Mouse (Mus musculus) embryonic facial prominence, embryonic 15.5 days (tissue): Measurements from ENCODE around the gene Tha1. TPM values are rescaled to one million over a fixed set of nuclear protein-coding genes. Genes with fewer than 3 reads are reported as not detected.

Experiments
- ATAC-seq: fragments of 200-750 bp; cut with Nextera tagmentation; 2 replicates; pipeline ENCODE4 v1.8.0; 2017; ENCODE audit warnings: low read depth, moderate TSS enrichment; ENCODE audit not compliant: insufficient number of reproducible peaks, low FRiP score, low TSS enrichment
- H3K27ac ChIP-seq: fragments of 300-500 bp; sonication (generic); replicated peaks from 2 replicates; pipeline ENCODE4 v1.5.1; 2015; ENCODE audit warnings: mild to moderate bottlenecking, inconsistent platforms
- H3K27me3 ChIP-seq: fragments of 300-500 bp; sonication (generic); 2 replicates; pipeline ENCODE4 v1.6.1; 2015; ENCODE audit warnings: inconsistent platforms
- H3K36me3 ChIP-seq: fragments of 300-500 bp; sonication (generic); 2 replicates; pipeline ENCODE4 v1.6.1; 2015; ENCODE audit warnings: mild to moderate bottlenecking, inconsistent platforms
- H3K4me1 ChIP-seq: fragments of 300-500 bp; sonication (generic); 2 replicates; pipeline ENCODE4 v1.6.1; 2015; ENCODE audit warnings: inconsistent platforms
- H3K4me2 ChIP-seq: fragments of 300-500 bp; sonication (generic); replicated peaks from 2 replicates; pipeline ENCODE4 v1.6.1; 2015; ENCODE audit warnings: mild to moderate bottlenecking, inconsistent platforms
- H3K4me3 ChIP-seq: fragments of 300-500 bp; sonication (generic); replicated peaks from 2 replicates; pipeline ENCODE4 v1.5.1; 2015; ENCODE audit warnings: mild to moderate bottlenecking, inconsistent platforms
- H3K9ac ChIP-seq: fragments of 300-500 bp; sonication (generic); 2 replicates; pipeline ENCODE4 v1.6.1; 2015; ENCODE audit warnings: inconsistent platforms
- H3K9me3 ChIP-seq: fragments of 300-500 bp; sonication (generic); replicated peaks from 2 replicates; pipeline ENCODE4 v1.6.1; 2016; ENCODE audit warnings: inconsistent platforms
- WGBS: fragments of 180-500 bp; shearing (Covaris S2); methylation state at CpG from one replicate; pipeline ENCODE4 v1.1.7; 2015; 5-methylcytosine and 5-hydroxymethylcytosine counted together
- polyA plus RNA-seq: library from polyadenylated mRNA; unstranded; fragments of >200 nt; fragmentation: Nextera tagmentation; extraction: Ambion mirVana; gene quantifications from 2 replicates; pipeline ENCODE4 v1.2.1, GENCODE M21; 2015

The Tha1 gene
- polyA plus RNA-seq, 1 experiment from 2014 or later, result 4.7 TPM

DNA sequence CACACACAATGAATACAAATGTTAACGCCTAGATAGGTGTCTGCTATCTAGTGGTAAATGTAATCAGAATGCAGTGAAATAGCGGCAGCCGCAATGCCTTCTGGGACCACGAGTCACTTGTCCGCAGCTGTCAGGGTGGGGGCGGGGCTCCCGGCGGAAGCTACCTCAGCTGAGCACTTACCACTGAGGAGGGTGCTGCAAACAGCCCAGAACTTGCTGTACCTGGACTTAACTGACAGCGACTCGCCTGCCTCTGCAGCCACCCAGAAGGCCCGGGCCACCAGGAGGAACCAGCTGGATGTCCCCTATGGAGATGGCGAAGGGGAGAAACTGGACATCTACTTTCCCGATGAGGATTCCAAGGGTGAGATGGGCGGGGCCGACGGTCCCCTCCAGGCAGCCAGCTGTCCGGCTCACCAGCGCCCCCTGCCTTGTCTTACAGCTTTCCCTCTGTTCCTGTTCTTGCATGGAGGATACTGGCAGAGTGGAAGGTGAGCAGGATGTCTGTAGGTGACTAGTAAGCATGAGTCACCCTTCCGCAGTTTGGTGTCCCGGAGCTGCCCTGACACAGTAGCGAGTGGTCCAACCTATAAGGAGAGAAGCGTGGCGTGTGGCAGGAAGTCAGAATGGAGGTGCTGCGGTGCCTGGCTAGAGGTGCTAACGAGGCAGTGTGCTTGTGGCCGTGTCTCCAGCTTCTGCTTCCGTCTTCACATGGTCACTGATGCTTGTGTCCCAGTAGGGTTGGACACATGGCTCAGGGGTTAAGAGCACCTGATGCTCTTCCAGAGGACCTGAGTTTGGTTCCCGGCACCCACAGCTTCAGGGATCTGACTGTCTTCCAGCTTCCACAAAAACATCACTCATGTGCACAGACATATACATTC is 41.0 kb downstream of the Tha1 start:
- H3K27me3 ChIP-seq, result no peaks in the 10 kb centered on the region
- H3K36me3 ChIP-seq, result no peaks in the 10 kb centered on the region
- no peak for ATAC-seq
- WGBS, result 23% methylated on average over 28 of the region's 28 CpGs
- H3K4me2 ChIP-seq, result peak overlapping the region; percentile 42
- H3K9ac ChIP-seq, result no peak overlapping the region
- H3K9me3 ChIP-seq, result no peaks in the 10 kb centered on the region
- H3K4me1 ChIP-seq, result peaks cover 46% of the 10 kb centered on the region
- no peak overlapping the region for H3K27ac ChIP-seq
- H3K4me3 ChIP-seq, result peak overlapping the region; percentile 24; the same call in 1 of the 2 replicates

- H3K36me3 ChIP-seq, result no peaks in the 10 kb centered on the region
- 56% methylated on average over 9 of the region's 9 CpGs for WGBS
- no peak overlapping the region for H3K4me3 ChIP-seq
- H3K4me2 ChIP-seq, result no peak overlapping the region
- H3K9me3 ChIP-seq, result no peaks in the 10 kb centered on the region
- peaks cover 56% of the 10 kb centered on the region for H3K4me1 ChIP-seq
- no peaks in the 10 kb centered on the region for H3K27me3 ChIP-seq
- no peak for ATAC-seq
- no peak overlapping the region for H3K27ac ChIP-seq
- H3K9ac ChIP-seq, result no peak overlapping the region
Observed at GRCm38 (mm10) chr11:117830401-117830800, 42.9 kb downstream of the Tha1 start.

DNA sequence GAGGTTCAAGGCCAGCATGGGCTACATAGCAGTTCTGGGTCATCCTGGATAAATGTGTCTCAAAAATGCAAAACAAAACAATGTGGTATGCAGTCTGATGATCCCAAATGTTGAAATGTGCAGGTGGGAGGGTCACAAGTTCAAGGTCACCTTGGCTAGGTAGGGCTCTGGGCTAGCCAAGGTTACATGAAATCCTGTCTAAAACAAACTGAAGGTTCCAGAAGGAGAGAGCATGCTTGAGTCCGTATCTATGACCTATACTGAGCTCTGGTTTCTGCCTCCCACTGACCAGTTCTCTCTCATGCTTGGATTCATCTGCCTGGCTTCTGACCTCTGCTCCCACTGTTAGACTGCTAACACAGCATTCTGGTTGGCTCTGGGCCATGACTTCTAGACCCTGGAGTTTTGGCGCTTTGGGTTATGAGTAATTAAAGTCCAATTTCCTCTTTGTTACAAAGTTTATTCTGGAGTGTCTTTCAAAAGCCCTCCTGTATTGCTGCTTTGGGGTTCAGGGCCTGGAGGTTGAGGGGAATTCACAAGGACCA is 43.5 kb downstream of the Tha1 start:
- Histone ChIP-seq H3K9ac (no peak overlapping the region), H3K4me2 (no peak overlapping the region), H3K9me3 (no peaks in the 10 kb centered on the region), H3K4me3 (no peak overlapping the region), H3K27ac (no peak overlapping the region), H3K4me1 (peaks cover 63% of the 10 kb centered on the region), H3K36me3 (no peaks in the 10 kb centered on the region), H3K27me3 (no peaks in the 10 kb centered on the region)
- 75% methylated on average over 2 of the region's 2 CpGs for WGBS
- no peak for ATAC-seq

DNA sequence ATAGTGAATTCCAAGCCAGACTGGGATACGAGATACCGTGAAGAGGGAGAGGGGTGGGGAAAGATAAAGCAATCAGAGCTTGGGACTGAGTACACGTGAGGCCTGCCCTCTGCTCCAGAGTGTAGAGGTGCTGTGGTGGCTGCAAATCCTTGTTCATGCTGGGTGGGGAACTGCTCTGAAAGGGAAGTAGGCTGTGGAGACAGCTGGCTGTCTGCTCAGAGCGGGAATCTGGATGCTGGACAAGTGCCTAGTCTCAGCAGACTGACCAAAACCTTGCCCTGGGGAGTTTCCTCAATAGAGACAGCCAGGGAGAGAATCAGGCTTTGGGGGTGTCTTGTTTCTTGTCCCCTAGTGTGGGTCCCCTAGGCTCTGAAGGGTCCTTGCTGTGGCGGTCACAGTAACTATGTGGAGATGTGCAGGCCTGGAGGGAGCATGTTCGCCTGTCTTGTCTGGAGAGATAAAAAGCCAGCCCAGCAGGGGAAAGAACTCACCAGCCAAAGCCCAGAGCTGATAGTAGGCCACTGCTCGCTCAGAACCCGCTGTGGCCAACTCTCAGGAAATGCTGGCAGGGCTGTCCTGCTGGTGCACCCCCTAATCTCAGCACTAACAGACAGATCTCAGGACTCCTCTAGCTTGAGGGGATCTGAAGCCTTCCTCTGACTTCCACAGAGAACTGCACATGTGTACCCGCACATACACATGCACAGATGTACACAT is 44.2 kb downstream of the Tha1 start:
- WGBS, result 53% methylated on average over 9 of the region's 9 CpGs
- Histone ChIP-seq H3K36me3 (no peaks in the 10 kb centered on the region), H3K4me3 (no peak overlapping the region), H3K9me3 (no peaks in the 10 kb centered on the region), H3K27ac (peak overlapping the region; percentile 59), H3K27me3 (no peaks in the 10 kb centered on the region), H3K4me1 (peaks cover 69% of the 10 kb centered on the region), H3K4me2 (no peak overlapping the region), H3K9ac (no peak overlapping the region)
- no peak for ATAC-seq

- 59% methylated on average over 18 of the region's 18 CpGs for WGBS
- no peak overlapping the region for H3K9ac ChIP-seq
- no peak for ATAC-seq
- H3K4me3 ChIP-seq, result no peak overlapping the region
- H3K27me3 ChIP-seq, result no peaks in the 10 kb centered on the region
- H3K9me3 ChIP-seq, result no peaks in the 10 kb centered on the region
- peak overlapping the region; percentile 59; the same call in 1 of the 2 replicates for H3K27ac ChIP-seq
- H3K4me2 ChIP-seq, result no peak overlapping the region
- H3K4me1 ChIP-seq, result peaks cover 76% of the 10 kb centered on the region
- H3K36me3 ChIP-seq, result no peaks in the 10 kb centered on the region
Observed at GRCm38 (mm10) chr11:117828149-117828887, 45.0 kb downstream of the Tha1 start.

DNA sequence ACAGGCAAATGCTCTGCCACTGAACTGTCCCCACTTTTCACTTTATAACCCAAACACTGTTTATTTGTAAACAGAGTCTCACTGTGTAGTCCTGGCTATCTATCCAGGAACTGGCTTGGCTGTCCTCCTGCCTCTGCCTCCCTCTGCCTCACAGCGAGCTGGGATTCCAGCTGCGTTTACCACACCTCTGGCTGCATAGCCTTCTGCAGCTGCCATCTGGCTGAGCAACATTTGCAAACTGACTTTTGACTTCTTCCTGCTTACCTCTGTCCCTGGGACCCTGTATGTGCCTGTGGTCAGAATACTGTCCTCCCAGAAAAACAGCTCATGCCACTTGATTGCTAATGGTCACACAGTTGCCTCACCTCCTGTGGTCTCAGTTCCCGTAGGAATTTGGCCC is 45.9 kb downstream of the Tha1 start:
- H3K4me3 ChIP-seq, result no peak overlapping the region
- H3K36me3 ChIP-seq, result 0 out of 2 replicates have a peak, but pooled peaks cover 2% of the 10 kb centered on the region
- H3K4me1 ChIP-seq, result peaks cover 84% of the 10 kb centered on the region
- 46% methylated on average over 3 of the region's 3 CpGs for WGBS
- ATAC-seq, result no peak
- no peak overlapping the region for H3K4me2 ChIP-seq
- H3K9ac ChIP-seq, result no peak overlapping the region
- no peaks in the 10 kb centered on the region for H3K9me3 ChIP-seq
- 0 out of 2 replicates have a peak overlapping the region, but pooled peaks have one; percentile 59 for H3K27ac ChIP-seq
- H3K27me3 ChIP-seq, result no peaks in the 10 kb centered on the region

- peaks cover 6% of the 10 kb centered on the region; the same call in 1 of the 2 replicates for H3K36me3 ChIP-seq
- 51% methylated on average over 8 of the region's 8 CpGs for WGBS
- H3K9me3 ChIP-seq, result no peaks in the 10 kb centered on the region
- H3K27ac ChIP-seq, result peak overlapping the region; percentile 95
- no peak overlapping the region for H3K9ac ChIP-seq
- ATAC-seq, result no peak
- H3K27me3 ChIP-seq, result no peaks in the 10 kb centered on the region
- peak overlapping the region; percentile 60; the same call in 1 of the 2 replicates for H3K4me3 ChIP-seq
- H3K4me2 ChIP-seq, result peak overlapping the region; percentile 92; the same call in 1 of the 2 replicates
- peaks cover 84% of the 10 kb centered on the region for H3K4me1 ChIP-seq
Observed at GRCm38 (mm10) chr11:117826916-117827315, 46.4 kb downstream of the Tha1 start.

GRCm38 (mm10) chr11:117826164-117826563 is 47.1 kb downstream of the Tha1 start:
- Histone ChIP-seq H3K27me3 (no peaks in the 10 kb centered on the region), H3K9ac (peak overlapping the region; percentile 43), H3K4me3 (peak overlapping the region; percentile 60), H3K27ac (peak overlapping the region; percentile 95), H3K4me2 (peak overlapping the region; percentile 92), H3K4me1 (peaks cover 81% of the 10 kb centered on the region), H3K36me3 (peaks cover 13% of the 10 kb centered on the region; the same call in 1 of the 2 replicates), H3K9me3 (no peaks in the 10 kb centered on the region)
- WGBS, result 4% methylated on average over 5 of the region's 5 CpGs
- ATAC-seq, result peak; percentile 11; the same call in 1 of the 2 replicates

DNA sequence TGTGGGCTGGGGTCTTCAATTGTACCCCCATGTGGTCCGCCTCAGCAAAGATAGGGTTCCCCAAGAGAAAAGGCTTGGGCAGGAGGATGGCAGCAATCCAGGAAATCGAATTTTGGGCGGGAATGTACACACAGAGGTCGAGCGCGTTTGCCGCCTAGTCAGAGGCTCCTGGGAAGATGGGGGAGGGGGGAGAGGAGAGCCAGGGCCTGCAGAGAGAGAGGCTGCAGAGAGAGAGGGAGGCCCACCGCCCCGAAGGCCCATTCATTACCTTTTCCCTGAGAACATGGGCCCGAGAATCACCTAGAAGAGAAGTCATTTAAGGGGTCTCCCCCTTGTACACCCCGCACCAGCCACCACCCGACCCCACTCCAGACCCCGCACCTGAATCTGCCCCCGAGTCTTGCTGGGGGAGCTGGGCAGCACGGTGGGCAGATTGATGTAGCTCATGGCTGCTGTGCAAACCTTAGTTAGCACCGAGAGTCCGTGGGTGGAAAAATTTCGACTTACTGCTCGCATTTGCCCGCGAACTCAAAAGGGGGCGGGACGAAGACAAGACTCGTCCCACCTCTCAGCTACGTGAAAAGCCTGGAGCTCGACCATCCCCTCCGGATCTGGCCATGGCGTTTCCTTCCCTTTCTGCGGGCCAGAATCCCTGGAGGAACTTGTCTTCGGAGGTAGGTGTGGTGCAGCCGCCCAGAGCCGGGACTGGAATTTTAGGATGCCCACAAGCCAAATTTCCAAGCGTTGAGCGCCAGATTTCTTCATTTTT is 47.8 kb downstream of the Tha1 start, which contains the start of the genes Afmid and Tk1:
TSS of gene Afmid (plus strand) at position 592 of the 769 bp plus-strand sequence.
TSS of gene Tk1 (minus strand) at position 760 of the 769 bp plus-strand sequence.
- Histone ChIP-seq H3K36me3 (peaks cover 19% of the 10 kb centered on the region; the same call in 1 of the 2 replicates), H3K4me2 (peak within 1 kb of the TSS; percentile 92), H3K27ac (peak within 1 kb of the TSS; percentile 95), H3K9me3 (no peaks in the 10 kb centered on the region), H3K4me3 (peak within 1 kb of the TSS; percentile 60), H3K9ac (peak within 1 kb of the TSS; percentile 43), H3K4me1 (peaks cover 80% of the 10 kb centered on the region), H3K27me3 (no peaks in the 10 kb centered on the region)
- under 1% methylated on average over 34 of the region's 34 CpGs for WGBS
- ATAC-seq, result peak; percentile 43; the same call in 1 of the 2 replicates
